Mouse (Mus musculus): ENCODE data around the gene Alg12. TPM values are rescaled to one million over a fixed set of nuclear protein-coding genes. Genes with fewer than 3 reads are reported as not detected.

The Alg12 gene
- polyA plus RNA-seq, 1 experiment from 2014 or later = 8.3 TPM

- Histone ChIP-seq H3K27ac (no peak overlapping the region), H3K36me3 (replicated peaks) (no peaks in the 10 kb centered on the region), H3K27me3 (0 out of 2 replicates have a peak, but pooled peaks cover 3% of the 10 kb centered on the region), H3K9me3 (no peaks in the 10 kb centered on the region), H3K4me2 (peak overlapping the region; percentile 84), H3K9ac (peak overlapping the region; percentile 56; the same call in 1 of the 2 replicates), H3K4me3 (replicated peaks) (peak overlapping the region; percentile 43), H3K4me1 (peaks cover 29% of the 10 kb centered on the region)
- WGBS = 4% methylated on average over 11 of the region's 11 CpGs
- no peak for ATAC-seq (ENCODE audit: low FRiP score)
These were observed 18.9 kb upstream of the Alg12 start for GRCm38 (mm10) chr15:88837977-88838376.

- WGBS = under 1% methylated on average over 39 of the region's 39 CpGs
- Histone ChIP-seq H3K4me1 (peaks cover 29% of the 10 kb centered on the region), H3K4me3 (replicated peaks) (peak overlapping the region; percentile 43), H3K9me3 (no peaks in the 10 kb centered on the region), H3K27ac (no peak overlapping the region), H3K4me2 (peak overlapping the region; percentile 84), H3K27me3 (0 out of 2 replicates have a peak, but pooled peaks cover 3% of the 10 kb centered on the region), H3K36me3 (replicated peaks) (no peaks in the 10 kb centered on the region), H3K9ac (peak overlapping the region; percentile 56)
- ATAC-seq (ENCODE audit: low FRiP score) = peak; percentile 66
These were observed 18.2 kb upstream of the Alg12 start for GRCm38 (mm10) chr15:88837199-88837932.

- ATAC-seq (ENCODE audit: low FRiP score) = no peak
- Histone ChIP-seq H3K4me2 (peak overlapping the region; percentile 84; the same call in 1 of the 2 replicates), H3K4me1 (peaks cover 29% of the 10 kb centered on the region), H3K36me3 (replicated peaks) (no peaks in the 10 kb centered on the region), H3K27me3 (0 out of 2 replicates have a peak, but pooled peaks cover 3% of the 10 kb centered on the region), H3K9me3 (no peaks in the 10 kb centered on the region), H3K9ac (no peak overlapping the region), H3K27ac (no peak overlapping the region), H3K4me3 (replicated peaks) (no peak overlapping the region)
- WGBS = 77% methylated on average over 5 of the region's 5 CpGs
These were observed 17.5 kb upstream of the Alg12 start for GRCm38 (mm10) chr15:88836571-88836970.

DNA sequence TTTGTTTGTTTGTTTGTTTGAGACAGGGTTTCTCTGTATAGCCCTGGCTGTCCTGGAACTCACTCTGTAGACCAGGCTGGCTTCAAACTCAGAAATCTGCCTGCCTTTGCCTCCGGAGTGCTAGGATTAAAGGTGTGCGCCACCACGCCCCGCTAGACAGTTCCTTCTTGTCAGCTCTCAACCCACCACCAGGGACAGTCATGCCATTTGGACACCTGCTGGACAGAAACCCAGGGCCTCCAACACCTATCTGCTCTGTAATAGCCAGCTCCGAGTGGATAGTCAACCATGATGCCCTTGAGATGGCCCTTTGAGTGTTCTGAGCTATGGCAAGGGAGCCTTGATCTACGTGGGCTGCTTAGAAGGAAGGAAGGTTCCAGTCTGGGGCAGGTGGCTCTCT is 16.9 kb upstream of the Alg12 start:
- 86% methylated on average over 6 of the region's 6 CpGs for WGBS
- no peak for ATAC-seq (ENCODE audit: low FRiP score)
- H3K9ac ChIP-seq = no peak overlapping the region

DNA sequence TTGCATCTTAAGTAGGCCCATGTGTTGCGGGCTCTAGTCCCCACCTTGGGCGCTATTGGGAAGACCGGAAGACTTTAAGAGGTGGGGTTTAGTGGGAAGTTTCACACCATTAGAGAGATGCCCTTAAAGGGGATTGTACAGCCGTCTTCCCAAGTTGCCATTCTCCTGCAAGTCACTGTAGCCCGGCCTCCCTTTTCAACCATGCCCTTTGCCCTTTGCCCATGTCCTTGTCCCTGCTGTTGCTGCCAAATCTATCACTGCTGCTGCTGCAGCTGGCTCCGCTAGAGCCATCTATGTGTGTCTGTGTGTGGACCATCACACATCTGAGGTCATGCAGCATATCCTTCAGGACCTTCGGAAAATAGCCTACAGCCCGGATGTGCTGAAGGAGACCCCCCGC is 13.4 kb upstream of the Alg12 start:
- no peak overlapping the region for H3K4me3 ChIP-seq (replicated peaks)
- peaks cover 3% of the 10 kb centered on the region; the same call in 1 of the 2 replicates for H3K36me3 ChIP-seq (replicated peaks)
- no peak for ATAC-seq (ENCODE audit: low FRiP score)
- H3K4me2 ChIP-seq = no peak overlapping the region
- no peak overlapping the region for H3K27ac ChIP-seq
- H3K4me1 ChIP-seq = peaks cover 6% of the 10 kb centered on the region
- no peaks in the 10 kb centered on the region for H3K27me3 ChIP-seq
- no peaks in the 10 kb centered on the region for H3K9me3 ChIP-seq
- H3K9ac ChIP-seq = no peak overlapping the region
- 88% methylated on average over 9 of the region's 9 CpGs for WGBS

More for the DNA sequence above, 16.9 kb upstream of the Alg12 start:
- H3K4me3 ChIP-seq (replicated peaks) = no peak overlapping the region
- H3K4me2 ChIP-seq = no peak overlapping the region
- no peak overlapping the region for H3K27ac ChIP-seq
- H3K27me3 ChIP-seq = 0 out of 2 replicates have a peak, but pooled peaks cover 3% of the 10 kb centered on the region
- peaks cover 29% of the 10 kb centered on the region for H3K4me1 ChIP-seq
- H3K36me3 ChIP-seq (replicated peaks) = no peaks in the 10 kb centered on the region
- no peaks in the 10 kb centered on the region for H3K9me3 ChIP-seq

- no peaks in the 10 kb centered on the region for H3K27me3 ChIP-seq
- H3K9ac ChIP-seq = no peak overlapping the region
- WGBS = 77% methylated on average over 5 of the region's 5 CpGs
- no peak overlapping the region for H3K4me2 ChIP-seq
- peaks cover 13% of the 10 kb centered on the region for H3K36me3 ChIP-seq (replicated peaks)
- no peak overlapping the region for H3K27ac ChIP-seq
- no peaks in the 10 kb centered on the region; the same call in 1 of the 2 replicates for H3K4me1 ChIP-seq
- H3K4me3 ChIP-seq (replicated peaks) = no peak overlapping the region
- no peaks in the 10 kb centered on the region for H3K9me3 ChIP-seq
- no peak for ATAC-seq (ENCODE audit: low FRiP score)
These were observed 12.4 kb upstream of the Alg12 start for GRCm38 (mm10) chr15:88831482-88831881.

GRCm38 (mm10) chr15:88830696-88831095 is 11.6 kb upstream of the Alg12 start:
- no peak overlapping the region for H3K27ac ChIP-seq
- no peak overlapping the region for H3K4me3 ChIP-seq (replicated peaks)
- H3K4me1 ChIP-seq = no peaks in the 10 kb centered on the region; the same call in 1 of the 2 replicates
- H3K9me3 ChIP-seq = no peaks in the 10 kb centered on the region
- no peak overlapping the region for H3K9ac ChIP-seq
- no peak overlapping the region for H3K4me2 ChIP-seq
- WGBS = 83% methylated on average over 5 of the region's 5 CpGs
- no peak for ATAC-seq (ENCODE audit: low FRiP score)
- H3K36me3 ChIP-seq (replicated peaks) = peaks cover 21% of the 10 kb centered on the region
- H3K27me3 ChIP-seq = no peaks in the 10 kb centered on the region

DNA sequence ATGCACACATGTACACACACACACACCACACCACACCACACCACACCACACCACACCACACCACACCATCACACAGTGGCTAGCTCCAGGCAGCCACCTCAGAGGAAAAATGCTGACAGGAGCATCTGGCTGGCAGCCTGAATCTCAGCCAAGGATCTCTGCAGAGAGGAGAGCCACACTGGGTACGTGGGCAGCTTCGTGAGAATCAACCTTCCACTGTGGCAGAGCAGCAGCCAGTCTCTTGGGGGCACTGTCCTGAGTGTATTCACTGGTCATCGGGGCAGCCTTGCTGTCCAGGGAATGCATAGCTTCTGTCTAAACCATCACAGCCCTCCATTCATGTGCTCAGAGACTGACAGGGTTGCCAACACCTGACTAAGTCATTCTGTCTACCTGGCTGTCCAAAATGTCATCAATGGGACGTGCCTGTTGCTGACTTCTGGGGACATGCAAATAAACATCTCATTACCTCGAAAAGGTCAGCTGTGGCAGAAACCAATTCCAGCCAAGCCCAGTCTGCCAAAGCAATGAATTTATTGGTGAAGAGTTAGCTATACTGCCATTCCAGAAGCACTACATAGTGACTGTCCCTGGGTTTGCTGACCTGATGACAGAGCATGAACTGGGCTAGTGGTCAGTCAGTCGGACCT is 10.8 kb upstream of the Alg12 start:
- Histone ChIP-seq H3K27me3 (no peaks in the 10 kb centered on the region), H3K36me3 (replicated peaks) (peaks cover 29% of the 10 kb centered on the region), H3K4me1 (no peaks in the 10 kb centered on the region; the same call in 1 of the 2 replicates), H3K27ac (no peak overlapping the region), H3K4me3 (replicated peaks) (no peak overlapping the region), H3K9ac (no peak overlapping the region), H3K9me3 (no peaks in the 10 kb centered on the region), H3K4me2 (no peak overlapping the region)
- WGBS = 81% methylated on average over 6 of the region's 6 CpGs
- ATAC-seq (ENCODE audit: low FRiP score) = no peak

DNA sequence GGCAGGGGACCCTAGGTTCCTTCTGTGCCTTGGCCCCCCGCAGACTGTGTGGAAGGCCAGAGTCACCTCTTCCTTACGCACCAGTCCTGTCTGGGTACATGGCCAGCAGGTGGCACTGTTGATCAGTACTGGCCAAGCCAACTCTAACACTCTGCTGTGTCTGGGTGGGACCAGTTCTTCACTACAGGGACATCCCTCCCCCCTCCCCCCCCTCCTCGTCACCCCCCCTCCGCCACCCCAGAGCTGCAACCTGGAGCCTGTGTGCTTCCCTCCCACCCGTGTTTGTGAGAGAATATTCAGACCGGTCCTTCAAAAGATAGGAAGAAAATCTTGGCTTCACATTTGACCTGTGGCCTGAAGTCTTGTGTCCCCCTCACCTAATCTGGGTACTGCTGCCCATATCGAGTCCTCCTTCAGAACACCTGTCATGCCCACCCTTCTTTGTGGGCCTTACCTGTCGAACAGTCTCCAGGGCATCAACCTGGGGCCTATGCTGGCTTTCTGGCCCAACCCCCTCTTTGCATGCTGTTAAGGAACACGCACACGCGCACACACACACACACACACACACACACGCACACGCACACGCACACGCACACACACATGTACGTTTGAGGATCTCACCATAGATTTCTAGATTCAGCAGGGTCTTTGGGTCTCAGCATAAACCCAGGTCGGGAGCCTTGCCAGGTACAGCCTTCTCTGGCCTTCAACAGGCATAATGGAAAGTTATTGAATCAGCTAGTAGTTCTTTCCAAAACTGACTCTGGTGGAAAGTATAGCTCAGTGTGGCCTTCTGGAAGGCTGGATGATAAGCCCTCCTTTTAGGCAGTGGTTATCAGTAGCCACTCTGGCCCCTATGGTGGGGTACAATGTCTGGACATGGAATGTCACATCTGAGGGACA is 9.9 kb upstream of the Alg12 start:
- H3K27ac ChIP-seq = no peak overlapping the region
- H3K36me3 ChIP-seq (replicated peaks) = peaks cover 37% of the 10 kb centered on the region
- no peaks in the 10 kb centered on the region; the same call in 1 of the 2 replicates for H3K4me1 ChIP-seq
- 57% methylated on average over 17 of the region's 17 CpGs for WGBS
- H3K27me3 ChIP-seq = no peaks in the 10 kb centered on the region
- ATAC-seq (ENCODE audit: low FRiP score) = peak; percentile 89
- no peaks in the 10 kb centered on the region for H3K9me3 ChIP-seq
- H3K4me2 ChIP-seq = no peak overlapping the region
- no peak overlapping the region for H3K9ac ChIP-seq
- no peak overlapping the region for H3K4me3 ChIP-seq (replicated peaks)

- Histone ChIP-seq H3K27ac (no peak overlapping the region), H3K36me3 (replicated peaks) (peaks cover 46% of the 10 kb centered on the region), H3K4me1 (no peaks in the 10 kb centered on the region; the same call in 1 of the 2 replicates), H3K4me3 (replicated peaks) (no peak overlapping the region), H3K9ac (no peak overlapping the region), H3K9me3 (no peaks in the 10 kb centered on the region), H3K4me2 (no peak overlapping the region), H3K27me3 (no peaks in the 10 kb centered on the region)
- 22% methylated on average over 9 of the region's 9 CpGs for WGBS
- peak; percentile 47 for ATAC-seq (ENCODE audit: low FRiP score)
These were observed 9.1 kb upstream of the Alg12 start for GRCm38 (mm10) chr15:88827991-88828799.

- WGBS = 92% methylated on average over 6 of the region's 6 CpGs
- Histone ChIP-seq H3K4me2 (no peak overlapping the region), H3K27ac (no peak overlapping the region), H3K4me1 (no peaks in the 10 kb centered on the region; the same call in 1 of the 2 replicates), H3K9me3 (no peaks in the 10 kb centered on the region), H3K36me3 (replicated peaks) (peaks cover 53% of the 10 kb centered on the region), H3K27me3 (no peaks in the 10 kb centered on the region), H3K4me3 (replicated peaks) (no peak overlapping the region), H3K9ac (no peak overlapping the region)
- ATAC-seq (ENCODE audit: low FRiP score) = no peak
These were observed 8.3 kb upstream of the Alg12 start for GRCm38 (mm10) chr15:88827466-88827865.

Measured in forebrain, embryonic 12.5 days (tissue).